Mouse (Mus musculus): ENCODE results near the gene Snrnp40. TPM values are rescaled to one million over a fixed set of nuclear protein-coding genes. Genes with fewer than 3 reads are reported as not detected.

Gene Snrnp40
- total and polyA plus RNA-seq, 3 experiments, result 108 to 184 (median 128) TPM

DNA sequence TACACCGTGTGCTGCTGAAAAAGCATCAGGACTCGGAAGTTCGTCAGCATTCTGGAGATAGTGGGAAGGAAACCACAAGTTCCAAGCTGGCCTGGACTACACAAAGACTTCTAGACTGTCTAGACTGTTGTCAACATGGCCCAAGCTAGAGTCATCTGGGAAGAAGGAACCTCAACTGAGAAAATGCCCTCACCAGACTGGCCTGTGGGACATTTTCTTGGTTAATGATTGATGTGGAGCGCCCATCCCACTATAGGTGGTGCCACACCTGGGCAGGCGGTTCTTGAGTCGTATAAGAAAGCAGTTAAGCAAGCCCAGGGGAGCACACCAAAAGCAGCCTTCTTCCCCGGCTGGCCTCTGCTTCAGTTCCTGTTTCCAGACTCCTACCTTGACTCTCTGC, 7.3 kb upstream of the Snrnp40 start:
- in situ Hi-C loops (cut with MboI; ENCODE audit: low pct_ligation_motif_present, low pct_unique_long_range_greater_than_20kb, low sequenced_read_pairs) (no loop called here), dilution Hi-C loops (cut with MboI; ENCODE audit: extremely low pct_ligation_motif_present, extremely low pct_unique_long_range_greater_than_20kb, low sequenced_read_pairs) (no loop called here)
- H3K79me2 ChIP-seq (replicated peaks; ENCODE audit: control insufficient read depth, extremely low read depth, insufficient read depth, poor library complexity, severe bottlenecking), result peaks cover 6% of the 10 kb centered on the region
- peaks cover 61 to 93% of the 10 kb centered on the region in 2 experiments for H3K36me3 ChIP-seq (replicated peaks in 1 of 2; ENCODE audit: control insufficient read depth in 1 of 2, insufficient read depth in 1 of 2, low read length in 1 of 2)
- no peak overlapping the region for H3K4me3 ChIP-seq (replicated peaks in 1 of 3; ENCODE audit: low read depth in 2 of 3, low read length in 2 of 3, poor library complexity in 1 of 3)
- H3K27me3 ChIP-seq (replicated peaks), result no peaks in the 10 kb centered on the region
- no peak overlapping the region for H3K9ac ChIP-seq (ENCODE audit: insufficient read depth, low read depth)
- peaks cover 0 to 15% of the 10 kb centered on the region in 2 experiments; a peak in 2 of 4 replicates for H3K4me1 ChIP-seq (ENCODE audit: control insufficient read depth in 1 of 2, insufficient read depth in 2 of 2)
- DNase-seq (ENCODE audit: extremely low read depth), result peak; percentile 24
- no peak overlapping the region for H3K4me2 ChIP-seq (ENCODE audit: insufficient read depth, low read depth, poor library complexity, severe bottlenecking)
- TF ChIP-seq CHD2 (IDR thresholded peaks at IDR 0.05; ENCODE audit: low read length) (no peak), ELF1 (IDR thresholded peaks at IDR 0.05; ENCODE audit: low read depth, low read length) (no peak), HCFC1 (IDR thresholded peaks at IDR 0.05; ENCODE audit: low read depth, low read length) (no peak), MXI1 (IDR thresholded peaks at IDR 0.05; ENCODE audit: low read depth, low read length) (no peak), MEF2A (IDR thresholded peaks at IDR 0.05; ENCODE audit: borderline replicate concordance, low read depth, low read length) (no peak), GABPA (IDR thresholded peaks at IDR 0.05; ENCODE audit: insufficient replicate concordance, low read depth, low read length) (no peak), TCF12 (IDR thresholded peaks at IDR 0.05; ENCODE audit: low read depth, low read length) (no peak), JUND (conservative IDR thresholded peaks at IDR 0.05; ENCODE audit: low read depth, low read length) (no peak), USF2 (conservative IDR thresholded peaks at IDR 0.05; ENCODE audit: low read depth, low read length) (no peak), MAZ (IDR thresholded peaks at IDR 0.05; ENCODE audit: low read depth, low read length) (no peak), SIN3A (IDR thresholded peaks at IDR 0.05; ENCODE audit: low read length) (no peak), TBP (conservative IDR thresholded peaks at IDR 0.05; ENCODE audit: low read depth, low read length) (no peak), EP300 (IDR thresholded peaks at IDR 0.05; ENCODE audit: low read length) (no peak), JUN (IDR thresholded peaks at IDR 0.05; ENCODE audit: insufficient read depth, low read depth, low read length) (no peak), E2F4 (IDR thresholded peaks at IDR 0.05; ENCODE audit: insufficient replicate concordance, low read depth, low read length) (no peak), PAX5 (IDR thresholded peaks at IDR 0.05; ENCODE audit: low read length) (no peak), UBTF (IDR thresholded peaks at IDR 0.05; ENCODE audit: low read depth, low read length) (no peak), SMC3 (IDR thresholded peaks at IDR 0.05; ENCODE audit: low read depth, low read length) (no peak), RCOR1 (conservative IDR thresholded peaks at IDR 0.05; ENCODE audit: low read depth, low read length) (no peak)
- H3K9me3 ChIP-seq (replicated peaks; ENCODE audit: low read length), result no peaks in the 10 kb centered on the region
- H3K27ac ChIP-seq (ENCODE audit: insufficient read depth, low read depth), result no peak overlapping the region

DNA sequence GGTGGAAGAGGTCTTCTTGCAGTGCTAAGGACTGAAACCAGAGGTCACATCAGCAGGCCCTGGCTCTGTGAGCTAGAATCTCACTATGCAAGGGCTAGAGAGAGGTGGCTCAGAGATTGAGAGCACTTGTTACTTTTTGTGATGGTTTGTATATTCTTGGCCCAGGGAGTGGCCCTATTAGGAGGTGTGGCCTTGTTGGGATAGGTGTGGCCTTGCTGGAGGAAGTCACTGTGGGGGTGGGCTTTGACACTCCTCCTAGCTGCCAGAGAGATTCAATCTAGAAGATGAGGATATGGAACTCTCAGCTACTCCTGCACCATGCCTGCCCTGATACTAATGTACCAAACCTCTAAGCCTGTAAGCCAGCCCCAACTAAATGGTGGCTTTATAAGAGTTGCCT, 2.0 kb upstream of the Snrnp40 start:
- Histone ChIP-seq H3K9me3 (replicated peaks; ENCODE audit: low read length) (no peaks in the 10 kb centered on the region), H3K79me2 (replicated peaks; ENCODE audit: control insufficient read depth, extremely low read depth, insufficient read depth, poor library complexity, severe bottlenecking) (peaks cover 49% of the 10 kb centered on the region), H3K9ac (ENCODE audit: insufficient read depth, low read depth) (no peak overlapping the region), H3K4me3 (replicated peaks in 1 of 3; ENCODE audit: low read depth in 2 of 3, low read length in 2 of 3, poor library complexity in 1 of 3) (no peak overlapping the region), H3K36me3 (replicated peaks in 1 of 2; ENCODE audit: control insufficient read depth in 1 of 2, insufficient read depth in 1 of 2, low read length in 1 of 2) (peaks cover 20 to 53% of the 10 kb centered on the region in 2 experiments), H3K27ac (ENCODE audit: insufficient read depth, low read depth) (no peak overlapping the region), H3K4me1 (ENCODE audit: control insufficient read depth in 1 of 2, insufficient read depth in 2 of 2) (peaks cover 7 to 36% of the 10 kb centered on the region in 2 experiments), H3K4me2 (ENCODE audit: insufficient read depth, low read depth, poor library complexity, severe bottlenecking) (no peak overlapping the region), H3K27me3 (replicated peaks) (no peaks in the 10 kb centered on the region)
- TF ChIP-seq POLR2A (IDR thresholded peaks at IDR 0.05; ENCODE audit: low read depth, low read length), result no peak
- TF ChIP-seq JUND (conservative IDR thresholded peaks at IDR 0.05; ENCODE audit: low read depth, low read length), result no peak
- no peak for TF ChIP-seq CHD2 (IDR thresholded peaks at IDR 0.05; ENCODE audit: low read length)
- TF ChIP-seq RAD21 (IDR thresholded peaks at IDR 0.05; ENCODE audit: low read depth, low read length), result no peak
- no peak for TF ChIP-seq UBTF (IDR thresholded peaks at IDR 0.05; ENCODE audit: low read depth, low read length)
- no peak for TF ChIP-seq USF1 (IDR thresholded peaks at IDR 0.05; ENCODE audit: low read depth, low read length)
- TF ChIP-seq SIN3A (IDR thresholded peaks at IDR 0.05; ENCODE audit: low read length), result no peak
- no peak for TF ChIP-seq MEF2A (IDR thresholded peaks at IDR 0.05; ENCODE audit: borderline replicate concordance, low read depth, low read length)
- no peak for TF ChIP-seq ETS1 (conservative IDR thresholded peaks at IDR 0.05; ENCODE audit: low read depth, low read length)
- TF ChIP-seq JUN (IDR thresholded peaks at IDR 0.05; ENCODE audit: insufficient read depth, low read depth, low read length), result no peak
- TF ChIP-seq NELFE (IDR thresholded peaks at IDR 0.05; ENCODE audit: low read depth, low read length), result no peak
- TF ChIP-seq RCOR1 (conservative IDR thresholded peaks at IDR 0.05; ENCODE audit: low read depth, low read length), result no peak
- TF ChIP-seq MXI1 (IDR thresholded peaks at IDR 0.05; ENCODE audit: low read depth, low read length), result no peak
- no peak for TF ChIP-seq ZKSCAN1 (IDR thresholded peaks at IDR 0.05; ENCODE audit: borderline replicate concordance, low read depth, low read length)
- peak; percentile 44 for DNase-seq (ENCODE audit: extremely low read depth)
- dilution Hi-C loops (cut with MboI; ENCODE audit: extremely low pct_ligation_motif_present, extremely low pct_unique_long_range_greater_than_20kb, low sequenced_read_pairs), result no loop called here
- in situ Hi-C loops (cut with MboI; ENCODE audit: low pct_ligation_motif_present, low pct_unique_long_range_greater_than_20kb, low sequenced_read_pairs), result no loop called here

Data from CH12.LX (cell line).